Mouse (Mus musculus): ENCODE results near the gene Abhd12.

GRCm38 (mm10) chr2:150812816-150813215 is 91.7 kb downstream of the Abhd12 start:
- TF ChIP-seq CTCF (IDR thresholded peaks at IDR 0.05; ENCODE audit: insufficient read depth, low read length), result no peak
- TF ChIP-seq POLR2A (IDR thresholded peaks at IDR 0.05; ENCODE audit: borderline replicate concordance, extremely low read depth, low read depth, low read length), result no peak

All from lung, adult 2 months (tissue).